Mouse (Mus musculus) embryonic facial prominence, embryonic 14.5 days (tissue): ENCODE measurements at regions not wholly inside any gene's neighbourhood (a gene's known extent, or its start where the extent isn't known, plus 50 kb on each side); places are given as distances from the start of the nearest gene placed in this dataset.
"Not testable (repeated sequence)": the region's sequence is repeated elsewhere in the genome, so short reads cannot be mapped to it uniquely, and the experiment has no call there.

Experiments used
- ATAC-seq: fragments of 200-750 bp; cut with Nextera tagmentation; 2 replicates; pipeline ENCODE4 v1.8.0; 2017; ENCODE audit warnings: low read depth, moderate number of reproducible peaks, moderate TSS enrichment
- DNase-seq: peaks from one replicate; pipeline ENCODE4 v3.0.0-alpha.2; 2015; ENCODE audit warnings: low spot score
- H3K27ac ChIP-seq: fragments of 300-500 bp; sonication (generic); replicated peaks from 2 replicates; pipeline ENCODE4 v1.5.1; 2014; ENCODE audit warnings: low read depth, mild to moderate bottlenecking, low read length, moderate library complexity
- H3K27me3 ChIP-seq: fragments of 300-500 bp; sonication (generic); replicated peaks from 2 replicates; pipeline ENCODE4 v1.6.1; 2014; ENCODE audit warnings: low read length; ENCODE audit not compliant: control insufficient read depth, insufficient read depth
- H3K36me3 ChIP-seq: fragments of 300-500 bp; sonication (generic); 2 replicates; pipeline ENCODE4 v1.6.1; 2014; ENCODE audit warnings: low read length, mixed read lengths; ENCODE audit not compliant: control insufficient read depth, insufficient read depth
- H3K4me1 ChIP-seq: fragments of 300-500 bp; sonication (generic); 2 replicates; pipeline ENCODE4 v1.6.1; 2014; ENCODE audit warnings: antibody characterized with exemption, low read length; ENCODE audit not compliant: control insufficient read depth, insufficient read depth
- H3K4me2 ChIP-seq: fragments of 300-500 bp; sonication (generic); 2 replicates; pipeline ENCODE4 v1.6.1; 2014; ENCODE audit warnings: low read depth, mild to moderate bottlenecking, low read length, moderate library complexity, mixed read lengths
- H3K4me3 ChIP-seq: fragments of 300-500 bp; sonication (generic); 2 replicates; pipeline ENCODE4 v1.5.1; 2014; ENCODE audit warnings: low read depth, mild to moderate bottlenecking, low read length
- H3K9ac ChIP-seq: fragments of 300-500 bp; sonication (generic); 2 replicates; pipeline ENCODE4 v1.6.1; 2014; ENCODE audit warnings: low read depth, mild to moderate bottlenecking, low read length, moderate library complexity, mixed read lengths
- H3K9me3 ChIP-seq: fragments of 300-500 bp; sonication (generic); 2 replicates; pipeline ENCODE4 v1.6.1; 2016; ENCODE audit warnings: low read length; ENCODE audit not compliant: control insufficient read depth
- WGBS: fragments of 180-500 bp; shearing (Covaris S2); extraction: QIAGEN DNeasy Blood & Tissue Kit; methylation state at CpG from one replicate; pipeline ENCODE4 v1.1.7; 2014; 5-methylcytosine and 5-hydroxymethylcytosine counted together

DNA sequence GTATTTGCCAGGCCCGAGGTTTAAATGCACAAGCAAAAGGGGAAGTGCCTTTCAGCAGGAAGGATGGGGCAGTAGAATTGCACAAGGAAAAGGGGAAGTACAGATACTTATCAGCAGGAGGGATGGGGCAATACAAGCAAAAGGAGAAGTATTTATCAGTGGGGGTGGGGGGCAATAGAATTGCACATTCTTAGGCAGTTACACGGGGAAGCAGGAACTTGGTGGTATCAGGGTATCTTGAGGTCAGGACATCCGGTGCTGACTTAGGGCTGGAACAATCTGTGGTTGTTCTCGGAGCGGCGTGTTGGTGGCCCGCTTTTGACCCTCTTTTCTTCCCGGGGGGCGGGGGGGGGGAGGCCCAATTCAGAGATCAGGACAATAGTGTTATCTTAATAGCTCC lies 112.4 kb upstream of the Tmem150c start:
- H3K36me3 ChIP-seq, H3K4me3 ChIP-seq, H3K4me1 ChIP-seq, H3K9me3 ChIP-seq, H3K4me2 ChIP-seq, H3K27me3 ChIP-seq, H3K9ac ChIP-seq, ATAC-seq, DNase-seq, H3K27ac ChIP-seq: not testable (repeated sequence)
- 87% methylated on average over 9 of the region's 9 CpGs for WGBS

DNA sequence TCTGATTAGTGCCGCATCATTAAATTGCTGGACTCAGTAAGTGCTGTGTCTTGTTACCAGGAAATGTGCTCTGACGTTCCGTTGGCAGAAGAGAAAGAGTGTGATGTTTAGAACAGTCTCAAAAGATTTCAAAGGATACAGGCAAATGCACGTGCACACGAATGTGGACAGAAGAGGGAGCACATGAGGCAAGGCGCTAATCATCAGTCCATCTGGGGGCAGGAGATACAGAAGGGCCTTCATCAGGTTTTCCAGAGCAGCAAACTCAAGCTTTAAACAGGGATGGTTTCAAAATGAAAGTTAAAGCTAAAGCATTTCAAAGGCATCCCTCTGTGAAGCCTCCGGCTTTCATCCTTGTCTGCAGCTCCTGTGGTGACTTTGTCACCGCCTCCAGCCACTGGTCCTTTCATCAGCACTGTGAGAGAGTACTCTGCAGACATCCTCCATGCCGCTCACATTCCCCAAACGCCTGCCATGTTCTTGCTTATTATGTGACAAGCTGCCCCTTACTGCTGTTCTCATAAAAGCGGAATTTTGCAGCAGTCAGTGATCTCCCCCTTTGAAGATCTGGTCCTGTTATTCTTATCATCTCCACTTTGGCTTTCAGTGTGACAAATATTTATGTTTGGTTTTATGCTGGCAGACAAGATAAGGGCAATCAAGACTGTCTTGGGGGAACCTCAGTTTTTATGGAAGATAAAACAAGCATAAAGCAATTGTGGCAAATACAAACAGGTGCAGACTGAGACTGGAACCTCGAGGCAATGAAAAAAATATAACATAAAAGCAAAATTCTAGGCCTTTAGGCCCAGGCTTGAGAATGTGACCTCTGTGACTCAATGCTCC lies 111.5 kb upstream of the Tmem150c start:
- Histone ChIP-seq H3K4me1 (peaks cover 3% of the 10 kb centered on the region; the same call in 1 of the 2 replicates), H3K27me3 (no peaks in the 10 kb centered on the region), H3K4me2 (no peak overlapping the region), H3K9me3 (no peaks in the 10 kb centered on the region), H3K4me3 (no peak overlapping the region), H3K36me3 (no peaks in the 10 kb centered on the region), H3K27ac (no peak overlapping the region), H3K9ac (no peak overlapping the region)
- 50% methylated on average over 12 of the region's 12 CpGs for WGBS
- DNase-seq, result no peak
- ATAC-seq, result no peak

DNA sequence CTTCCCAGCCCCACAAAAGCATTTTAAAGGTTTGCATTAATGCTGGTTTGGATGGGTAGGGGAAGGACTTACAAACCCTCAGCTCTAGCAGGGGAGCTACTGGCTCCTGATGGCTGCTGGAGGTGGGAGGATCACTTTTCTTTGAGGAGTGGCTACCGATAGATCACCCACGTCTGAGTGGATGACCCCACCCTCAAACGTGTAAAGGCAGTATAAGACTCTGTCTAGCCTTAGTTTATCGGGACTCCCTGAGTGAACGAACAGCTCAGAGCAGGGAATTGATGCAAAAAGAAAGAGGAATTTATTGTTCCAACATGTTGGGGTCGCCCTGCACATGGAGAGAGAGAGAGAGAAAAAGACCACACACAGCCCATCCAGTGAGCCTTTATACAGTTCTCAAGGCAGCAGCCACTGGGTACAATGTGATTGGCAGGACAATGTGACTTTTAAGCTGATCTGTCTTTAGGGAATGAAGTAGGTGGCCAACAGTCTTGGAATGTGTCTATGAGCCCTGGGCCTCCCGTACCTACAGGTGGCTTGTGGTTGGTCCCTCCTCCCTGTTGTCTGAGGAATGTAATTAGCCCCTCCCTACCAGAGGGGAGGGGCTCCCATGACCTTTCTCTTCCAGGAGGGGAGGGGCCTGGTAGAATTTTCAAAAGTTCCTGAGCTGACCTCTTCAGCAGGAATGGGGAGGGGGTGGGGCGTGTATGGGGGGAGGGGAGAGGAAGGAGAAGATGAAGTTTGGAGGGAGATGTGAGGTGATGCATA lies 108.7 kb upstream of the Tmem150c start:
- H3K4me2 ChIP-seq, result no peak overlapping the region
- ATAC-seq (no peak), DNase-seq (no peak)
- no peaks in the 10 kb centered on the region for H3K36me3 ChIP-seq
- WGBS, result 50% methylated on average over 8 of the region's 8 CpGs
- no peaks in the 10 kb centered on the region for H3K27me3 ChIP-seq
- no peak overlapping the region for H3K9ac ChIP-seq
- H3K4me1 ChIP-seq, result peaks cover 3% of the 10 kb centered on the region; the same call in 1 of the 2 replicates
- H3K9me3 ChIP-seq, result no peaks in the 10 kb centered on the region
- H3K27ac ChIP-seq, result no peak overlapping the region
- H3K4me3 ChIP-seq, result no peak overlapping the region

DNA sequence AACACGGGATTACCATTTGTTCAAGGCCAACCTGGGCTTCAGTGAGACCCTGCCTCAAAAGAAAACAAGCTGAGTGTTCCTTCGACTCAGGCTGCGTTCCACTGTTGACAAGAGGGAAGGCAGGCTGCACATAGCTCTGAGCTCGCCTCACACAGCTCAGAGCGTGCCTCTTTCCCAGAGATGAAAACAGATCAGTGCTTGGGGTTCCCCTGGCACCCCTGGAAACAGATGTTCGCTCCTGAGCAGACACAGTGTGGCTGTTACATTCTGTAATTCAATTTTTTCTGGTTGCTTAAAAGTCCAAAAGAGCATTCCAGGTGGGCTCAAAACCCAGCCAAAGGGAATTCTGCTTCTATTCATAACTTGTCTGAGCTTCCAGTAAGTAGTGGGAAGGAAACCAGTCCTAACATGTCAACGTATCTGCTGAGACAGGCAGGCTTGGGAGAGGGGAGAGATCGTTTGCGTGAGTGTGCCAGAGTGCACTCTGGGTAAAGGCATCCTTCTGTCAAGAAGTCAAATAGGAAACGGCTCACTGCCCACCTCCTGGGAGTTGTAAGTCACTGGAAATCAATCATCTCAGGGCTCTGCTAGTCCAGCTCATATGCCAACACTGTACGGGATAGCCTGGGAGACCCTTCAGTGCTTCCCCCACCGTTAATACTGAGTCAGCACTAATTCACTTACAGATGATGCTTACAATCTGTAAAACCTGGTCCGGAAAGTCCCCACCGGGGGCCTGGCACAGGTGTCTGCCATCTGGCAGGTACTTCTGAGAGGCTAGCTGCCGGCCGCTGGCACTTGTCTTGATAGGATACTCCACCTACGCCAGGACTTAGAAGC lies 107.3 kb upstream of the Tmem150c start:
- Histone ChIP-seq H3K4me2 (peak overlapping the region; percentile 6; the same call in 1 of the 2 replicates), H3K4me3 (no peak overlapping the region), H3K9ac (no peak overlapping the region), H3K27me3 (no peaks in the 10 kb centered on the region), H3K27ac (peak overlapping the region; percentile 61), H3K4me1 (peaks cover 3% of the 10 kb centered on the region; the same call in 1 of the 2 replicates), H3K36me3 (no peaks in the 10 kb centered on the region), H3K9me3 (no peaks in the 10 kb centered on the region)
- DNase-seq (peak; percentile 81), ATAC-seq (peak; percentile 91)
- 25% methylated on average over 17 of the region's 17 CpGs for WGBS

DNA sequence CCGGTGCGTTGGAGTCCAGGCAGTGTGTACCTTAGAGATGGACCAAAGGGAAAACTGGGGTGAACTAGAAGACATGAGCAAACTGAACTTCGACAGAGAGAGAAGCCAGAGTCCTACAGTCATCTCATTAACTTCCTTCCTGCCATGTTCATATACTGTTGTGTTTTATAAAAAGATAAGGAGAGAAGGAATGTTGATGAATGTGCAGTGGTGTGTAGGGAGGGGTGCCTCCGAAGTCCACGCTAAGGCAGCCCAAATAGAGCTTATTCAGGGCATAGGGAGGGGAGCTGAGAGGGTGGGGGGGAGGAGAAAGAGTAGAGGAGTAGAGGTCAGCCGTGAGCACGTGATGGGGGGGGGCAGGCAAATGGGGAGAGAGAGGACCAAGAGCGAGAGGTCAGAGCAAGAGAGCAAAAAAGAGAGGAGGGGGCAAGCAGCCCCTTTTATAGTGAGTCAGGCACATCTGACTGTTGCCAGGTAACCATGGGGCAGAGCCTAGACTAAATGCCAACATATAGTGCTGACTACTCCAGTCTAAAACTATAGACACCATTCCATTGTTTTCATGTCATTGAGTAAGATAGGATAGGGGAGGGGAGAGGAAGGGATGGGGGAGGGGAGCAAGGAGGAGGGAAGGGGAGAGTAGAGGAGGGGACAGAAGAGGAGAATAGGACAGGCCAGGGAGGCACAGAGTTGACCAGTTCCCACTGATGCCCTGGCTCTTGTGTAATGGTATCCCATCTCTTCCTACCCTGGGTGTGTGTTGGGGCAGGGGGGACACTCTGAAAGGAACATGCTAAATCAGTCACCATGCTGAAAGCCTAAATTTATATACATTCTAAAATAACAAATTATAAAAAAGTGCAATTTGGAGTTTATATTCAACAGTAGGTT lies 100.4 kb upstream of the Tmem150c start:
- H3K9me3 ChIP-seq, result no peaks in the 10 kb centered on the region
- WGBS, result 79% methylated on average over 8 of the region's 8 CpGs
- DNase-seq (no peak), ATAC-seq (no peak)
- no peak overlapping the region for H3K4me3 ChIP-seq
- H3K4me1 ChIP-seq, result 0 out of 2 replicates have a peak, but pooled peaks cover 8% of the 10 kb centered on the region
- H3K9ac ChIP-seq, result no peak overlapping the region
- peak overlapping the region; percentile 39; the same call in 1 of the 2 replicates for H3K27ac ChIP-seq
- H3K36me3 ChIP-seq, result no peaks in the 10 kb centered on the region
- H3K4me2 ChIP-seq, result no peak overlapping the region
- H3K27me3 ChIP-seq, result no peaks in the 10 kb centered on the region

DNA sequence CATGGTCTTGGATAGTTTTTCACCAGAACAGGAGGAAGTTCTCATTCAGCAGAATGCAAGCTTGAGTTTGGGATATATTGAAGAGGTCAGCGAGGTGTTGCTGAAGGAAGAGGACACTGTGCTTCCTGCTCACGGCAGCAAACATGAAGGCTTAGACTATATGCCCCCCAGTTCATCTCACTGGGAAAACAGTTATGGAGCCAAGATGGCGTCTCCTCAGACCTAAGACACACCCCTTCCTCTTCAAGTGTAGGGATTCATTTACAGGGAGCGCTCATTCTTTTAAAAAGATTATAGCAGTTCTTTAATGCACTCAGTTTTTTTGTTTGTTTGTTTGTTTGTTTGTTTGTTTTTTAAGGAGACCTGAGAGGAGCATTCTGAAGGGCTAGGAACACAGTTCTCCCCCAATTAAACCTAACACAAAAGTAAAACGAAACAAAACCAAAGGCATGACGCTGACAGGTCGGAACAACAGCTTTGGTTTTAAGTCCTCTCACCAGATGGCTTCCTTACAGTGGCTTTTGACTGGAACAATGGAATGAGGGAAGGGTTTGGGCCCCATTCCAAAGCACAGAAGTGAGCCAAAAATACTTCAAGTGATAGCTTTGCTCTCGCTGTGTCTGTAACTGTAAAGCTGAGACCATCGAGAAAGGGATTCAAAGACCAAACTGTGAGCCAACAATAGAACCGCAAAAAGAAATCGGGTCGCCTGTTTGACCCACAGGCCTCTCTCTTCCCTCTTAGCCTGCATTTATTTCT lies 99.5 kb upstream of the Tmem150c start:
- DNase-seq, result peak; percentile 92

DNA sequence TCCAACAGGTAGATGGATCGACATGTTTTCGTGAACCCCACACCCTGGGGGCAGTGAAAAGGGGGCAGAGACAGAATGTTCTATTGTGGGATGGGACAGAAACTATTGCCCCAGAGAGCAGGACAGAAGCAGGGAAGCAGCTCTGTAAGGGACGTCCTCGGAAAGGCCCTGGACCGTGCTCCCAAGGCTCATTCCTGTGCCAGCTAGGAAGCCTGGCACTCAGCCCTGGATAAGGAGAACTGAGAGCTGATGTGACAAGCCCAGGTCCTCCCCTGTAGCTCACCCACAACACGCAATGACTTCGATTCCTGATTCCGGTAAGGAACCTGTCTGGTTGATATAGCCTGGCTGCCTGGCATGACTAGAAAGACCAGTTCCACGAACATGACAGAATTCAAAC lies 95.7 kb upstream of the Tmem150c start:
- Histone ChIP-seq H3K9me3 (no peaks in the 10 kb centered on the region), H3K27me3 (no peaks in the 10 kb centered on the region), H3K36me3 (no peaks in the 10 kb centered on the region), H3K27ac (no peak overlapping the region), H3K4me1 (peaks cover 14% of the 10 kb centered on the region; the same call in 1 of the 2 replicates), H3K4me2 (no peak overlapping the region), H3K4me3 (no peak overlapping the region), H3K9ac (no peak overlapping the region)
- 77% methylated on average over 9 of the region's 9 CpGs for WGBS
- no peak for DNase-seq
- no peak for ATAC-seq

More for the DNA sequence above, 99.5 kb upstream of the Tmem150c start:
- Histone ChIP-seq H3K27me3 (no peaks in the 10 kb centered on the region), H3K9me3 (no peaks in the 10 kb centered on the region), H3K4me2 (no peak overlapping the region), H3K4me3 (no peak overlapping the region), H3K36me3 (no peaks in the 10 kb centered on the region), H3K4me1 (peaks cover 14% of the 10 kb centered on the region; the same call in 1 of the 2 replicates), H3K27ac (peak overlapping the region; percentile 39), H3K9ac (no peak overlapping the region)
- 58% methylated on average over 12 of the region's 12 CpGs for WGBS
- peak; percentile 85 for ATAC-seq
